Mouse (Mus musculus): ENCODE results near the gene Snrk.

DNA sequence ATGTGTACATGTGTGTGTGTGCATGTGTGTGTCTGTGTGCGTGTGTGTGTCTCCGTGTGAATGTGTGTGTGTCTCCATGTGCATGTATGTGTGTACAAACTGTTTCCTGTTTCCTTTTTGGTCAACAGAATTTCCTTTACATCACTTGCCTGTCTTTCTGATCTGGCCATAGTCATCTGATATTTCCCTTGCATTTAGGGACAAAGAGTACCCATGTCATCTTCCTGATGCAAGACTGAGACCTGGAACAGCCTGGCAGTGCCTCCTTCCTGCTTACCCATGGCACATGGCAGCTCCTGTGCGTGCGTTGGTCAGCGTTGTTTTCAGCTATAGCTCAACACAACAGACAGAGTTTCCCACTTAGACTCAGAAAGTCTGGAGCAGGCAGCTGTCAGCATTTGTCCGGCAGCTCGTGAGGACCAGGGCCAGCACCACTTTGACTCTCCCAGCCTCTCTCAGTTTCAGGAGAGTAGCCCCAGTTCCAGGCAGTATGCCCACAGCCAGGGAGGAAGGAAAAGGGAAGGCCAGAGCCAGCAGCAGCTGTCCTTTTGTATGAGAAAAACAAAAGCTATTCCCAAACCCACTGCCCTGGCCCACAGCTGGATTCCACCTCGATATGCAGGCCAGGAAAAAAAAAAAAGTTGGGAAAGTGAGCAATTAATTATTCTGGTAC is 7.4 kb upstream of the Snrk start:
- TF ChIP-seq CTCF (IDR thresholded peaks at IDR 0.05; ENCODE audit: low read depth) (no peak), EP300 (IDR thresholded peaks at IDR 0.05; ENCODE audit: low read depth) (peak; percentile 54)

Data from liver, postnatal 0 days (tissue).